Mouse (Mus musculus): Measurements from ENCODE around the gene Phc2. TPM values are rescaled to one million over a fixed set of nuclear protein-coding genes. Genes with fewer than 3 reads are reported as not detected.
A peak's percentile ranks its signal among the peaks of the same experiment; 100 is the strongest.

Gene Phc2
- polyA plus RNA-seq, 1 experiment = 44.6 TPM

DNA sequence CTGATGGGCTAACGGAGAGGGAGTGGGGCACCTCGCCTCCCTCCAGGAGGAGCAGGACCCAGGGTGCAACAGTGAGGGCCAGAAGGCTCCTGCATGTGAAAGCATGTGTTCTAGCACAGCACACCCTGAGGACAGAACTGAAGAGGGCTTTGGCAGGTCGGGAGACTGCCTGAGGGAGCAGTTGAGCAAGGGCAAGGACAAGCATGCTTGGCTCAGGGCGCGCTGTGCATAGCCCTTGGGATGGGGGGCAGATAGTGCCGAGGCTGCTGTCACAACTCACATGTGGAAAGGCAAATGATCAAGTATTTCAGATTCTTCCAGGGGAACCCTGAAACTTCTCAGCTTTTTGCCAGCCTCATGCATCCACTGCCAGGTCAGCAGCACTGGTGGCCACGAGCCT, 93.8 kb downstream of the Phc2 start:
- H3K27me3 ChIP-seq (ENCODE audit: control insufficient read depth, insufficient read depth, low read length) = no peaks in the 10 kb centered on the region
- H3K27ac ChIP-seq (ENCODE audit: control insufficient read depth, insufficient read depth, low read depth, low read length) = no peak overlapping the region
- no peaks in the 10 kb centered on the region for H3K4me1 ChIP-seq (ENCODE audit: control insufficient read depth, insufficient read depth, low read length)
- no peak for TF ChIP-seq POLR2A (IDR thresholded peaks at IDR 0.05; ENCODE audit: control insufficient read depth, low read depth, low read length)
- no peak for TF ChIP-seq CTCF (IDR thresholded peaks at IDR 0.05; ENCODE audit: control insufficient read depth, insufficient read depth, insufficient replicate concordance, low read depth, low read length)
- peaks cover 11% of the 10 kb centered on the region for H3K36me3 ChIP-seq (ENCODE audit: control insufficient read depth, insufficient read depth, low read length)
- H3K4me3 ChIP-seq (ENCODE audit: control insufficient read depth, low read depth, low read length) = no peak overlapping the region

- Histone ChIP-seq H3K36me3 (ENCODE audit: control insufficient read depth, insufficient read depth, low read length) (peaks cover 11% of the 10 kb centered on the region), H3K27ac (ENCODE audit: control insufficient read depth, insufficient read depth, low read depth, low read length) (no peak overlapping the region), H3K27me3 (ENCODE audit: control insufficient read depth, insufficient read depth, low read length) (no peaks in the 10 kb centered on the region), H3K4me1 (ENCODE audit: control insufficient read depth, insufficient read depth, low read length) (no peaks in the 10 kb centered on the region), H3K4me3 (ENCODE audit: control insufficient read depth, low read depth, low read length) (no peak overlapping the region)
- no peak for TF ChIP-seq POLR2A (IDR thresholded peaks at IDR 0.05; ENCODE audit: control insufficient read depth, low read depth, low read length)
- peak; percentile 11; the same call in 1 of the 2 replicates for TF ChIP-seq CTCF (IDR thresholded peaks at IDR 0.05; ENCODE audit: control insufficient read depth, insufficient read depth, insufficient replicate concordance, low read depth, low read length)
These were observed 96.5 kb downstream of the Phc2 start for GRCm38 (mm10) chr4:128751006-128751405.

DNA sequence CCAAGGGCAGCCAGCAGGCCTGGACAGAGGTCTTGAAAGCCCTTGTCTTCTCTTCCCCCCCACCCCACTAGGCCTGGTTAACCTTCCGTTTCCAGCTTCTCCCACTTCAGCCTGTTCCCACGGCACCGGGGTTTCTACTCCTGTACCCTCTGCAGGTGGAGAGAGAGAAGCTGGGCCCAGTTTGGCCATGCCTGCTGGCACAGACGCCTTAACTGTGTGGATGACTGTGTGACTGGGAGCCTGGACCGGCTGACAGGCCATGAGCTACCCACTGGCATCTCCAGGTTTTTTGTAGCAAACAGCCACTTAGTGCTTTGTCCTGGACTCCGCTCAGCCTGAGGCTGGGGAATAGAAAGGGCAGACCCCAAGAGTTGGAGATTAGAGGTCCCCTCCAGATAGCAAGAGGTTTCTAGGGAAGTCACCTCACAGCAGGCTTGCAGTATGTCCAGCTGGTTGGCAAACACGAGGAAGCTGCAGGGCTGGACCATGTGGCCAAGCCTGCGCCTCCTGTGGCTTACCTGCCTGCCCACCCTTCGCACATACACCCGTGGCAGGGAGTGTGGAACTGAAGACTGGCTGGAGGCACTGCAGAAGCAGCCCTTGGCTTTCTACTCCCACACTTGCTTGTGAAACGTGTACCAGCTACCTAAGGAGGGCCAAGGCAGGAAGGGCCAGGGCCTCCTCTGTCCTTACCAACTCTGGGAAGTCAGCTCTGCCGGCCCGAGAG, 97.7 kb downstream of the Phc2 start:
- Histone ChIP-seq H3K36me3 (ENCODE audit: control insufficient read depth, insufficient read depth, low read length) (peaks cover 7% of the 10 kb centered on the region), H3K4me1 (ENCODE audit: control insufficient read depth, insufficient read depth, low read length) (no peaks in the 10 kb centered on the region), H3K4me3 (ENCODE audit: control insufficient read depth, low read depth, low read length) (no peak overlapping the region), H3K27ac (ENCODE audit: control insufficient read depth, insufficient read depth, low read depth, low read length) (no peak overlapping the region), H3K27me3 (ENCODE audit: control insufficient read depth, insufficient read depth, low read length) (no peaks in the 10 kb centered on the region)
- no peak for TF ChIP-seq CTCF (IDR thresholded peaks at IDR 0.05; ENCODE audit: control insufficient read depth, insufficient read depth, insufficient replicate concordance, low read depth, low read length)
- TF ChIP-seq POLR2A (IDR thresholded peaks at IDR 0.05; ENCODE audit: control insufficient read depth, low read depth, low read length) = no peak

GRCm38 (mm10) chr4:128753571-128753970, 99.1 kb downstream of the Phc2 start:
- peaks cover 5% of the 10 kb centered on the region for H3K36me3 ChIP-seq (ENCODE audit: control insufficient read depth, insufficient read depth, low read length)
- no peaks in the 10 kb centered on the region for H3K27me3 ChIP-seq (ENCODE audit: control insufficient read depth, insufficient read depth, low read length)
- H3K4me1 ChIP-seq (ENCODE audit: control insufficient read depth, insufficient read depth, low read length) = no peaks in the 10 kb centered on the region
- no peak overlapping the region for H3K27ac ChIP-seq (ENCODE audit: control insufficient read depth, insufficient read depth, low read depth, low read length)
- no peak overlapping the region for H3K4me3 ChIP-seq (ENCODE audit: control insufficient read depth, low read depth, low read length)
- TF ChIP-seq CTCF (IDR thresholded peaks at IDR 0.05; ENCODE audit: control insufficient read depth, insufficient read depth, insufficient replicate concordance, low read depth, low read length) (no peak), POLR2A (IDR thresholded peaks at IDR 0.05; ENCODE audit: control insufficient read depth, low read depth, low read length) (no peak)

- Histone ChIP-seq H3K27ac (ENCODE audit: control insufficient read depth, insufficient read depth, low read depth, low read length) (no peak within 1 kb of the TSS), H3K4me3 (ENCODE audit: control insufficient read depth, low read depth, low read length) (no peak within 1 kb of the TSS), H3K36me3 (ENCODE audit: control insufficient read depth, insufficient read depth, low read length) (peaks cover 1% of the 10 kb centered on the region), H3K27me3 (ENCODE audit: control insufficient read depth, insufficient read depth, low read length) (no peaks in the 10 kb centered on the region), H3K4me1 (ENCODE audit: control insufficient read depth, insufficient read depth, low read length) (no peaks in the 10 kb centered on the region)
- no peak for TF ChIP-seq POLR2A (IDR thresholded peaks at IDR 0.05; ENCODE audit: control insufficient read depth, low read depth, low read length)
- TF ChIP-seq CTCF (IDR thresholded peaks at IDR 0.05; ENCODE audit: control insufficient read depth, insufficient read depth, insufficient replicate concordance, low read depth, low read length) = no peak
These were observed 100.6 kb downstream of the Phc2 start, which contains the start of gene A3galt2 for GRCm38 (mm10) chr4:128755064-128755463. Gene A3galt2, plus strand, starts transcription at chr4:128755364.

- TF ChIP-seq CTCF (IDR thresholded peaks at IDR 0.05; ENCODE audit: control insufficient read depth, insufficient read depth, insufficient replicate concordance, low read depth, low read length) = no peak
- TF ChIP-seq POLR2A (IDR thresholded peaks at IDR 0.05; ENCODE audit: control insufficient read depth, low read depth, low read length) = no peak
- Histone ChIP-seq H3K27me3 (ENCODE audit: control insufficient read depth, insufficient read depth, low read length) (no peaks in the 10 kb centered on the region), H3K36me3 (ENCODE audit: control insufficient read depth, insufficient read depth, low read length) (peaks cover 1% of the 10 kb centered on the region; the same call in 1 of the 2 replicates), H3K4me1 (ENCODE audit: control insufficient read depth, insufficient read depth, low read length) (no peaks in the 10 kb centered on the region), H3K4me3 (ENCODE audit: control insufficient read depth, low read depth, low read length) (no peak overlapping the region), H3K27ac (ENCODE audit: control insufficient read depth, insufficient read depth, low read depth, low read length) (no peak overlapping the region)
These were observed 101.4 kb downstream of the Phc2 start for GRCm38 (mm10) chr4:128755900-128756299.

- Histone ChIP-seq H3K27ac (ENCODE audit: control insufficient read depth, insufficient read depth, low read depth, low read length) (no peak overlapping the region), H3K4me1 (ENCODE audit: control insufficient read depth, insufficient read depth, low read length) (no peaks in the 10 kb centered on the region), H3K4me3 (ENCODE audit: control insufficient read depth, low read depth, low read length) (no peak overlapping the region), H3K27me3 (ENCODE audit: control insufficient read depth, insufficient read depth, low read length) (no peaks in the 10 kb centered on the region), H3K36me3 (ENCODE audit: control insufficient read depth, insufficient read depth, low read length) (no peaks in the 10 kb centered on the region)
- no peak for TF ChIP-seq CTCF (IDR thresholded peaks at IDR 0.05; ENCODE audit: control insufficient read depth, insufficient read depth, insufficient replicate concordance, low read depth, low read length)
- TF ChIP-seq POLR2A (IDR thresholded peaks at IDR 0.05; ENCODE audit: control insufficient read depth, low read depth, low read length) = no peak
These were observed 104.7 kb downstream of the Phc2 start for GRCm38 (mm10) chr4:128759214-128759613.

All from testis, adult 2 months (tissue).